Mouse (Mus musculus) small intestine, adult 2 months (tissue): ENCODE data around the gene Gm49027.

Source experiments
- CTCF ChIP-seq: fragments of 200-500 bp; IDR thresholded peaks from 2 replicates; pipeline ENCODE4 v1.5.1; 2012; ENCODE audit warnings: low read depth, mild to moderate bottlenecking, control low read depth, inconsistent platforms, low read length, moderate library complexity, mixed read lengths; ENCODE audit not compliant: insufficient replicate concordance, insufficient read length; ENCODE audit errors: extremely low read depth
- POLR2A ChIP-seq: fragments of 200-500 bp; IDR thresholded peaks from 2 replicates; pipeline ENCODE4 v1.6.1; 2012; ENCODE audit warnings: low read depth, mild to moderate bottlenecking, control low read depth, inconsistent platforms, low read length, moderate library complexity

DNA sequence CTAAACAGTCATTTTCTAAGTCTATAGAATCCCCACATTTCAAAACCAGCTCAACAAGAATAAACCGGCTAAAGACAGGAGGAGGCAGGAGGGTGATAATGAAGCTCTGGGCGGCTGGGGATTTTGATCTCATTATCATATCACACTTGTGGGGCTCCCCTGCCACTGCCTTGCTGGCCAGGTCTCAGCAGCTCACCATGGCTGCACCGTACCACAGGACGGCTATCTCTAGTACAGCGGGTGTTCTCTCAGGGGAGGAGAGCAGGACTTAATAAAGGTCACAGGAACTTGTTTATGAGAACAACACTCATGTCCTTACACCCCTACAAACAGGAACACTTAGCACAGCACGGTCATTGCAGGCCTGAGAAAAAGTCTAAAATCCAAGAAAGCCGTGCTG, 30.4 kb upstream of the Gm49027 start:
- TF ChIP-seq POLR2A = no peak
- no peak for TF ChIP-seq CTCF
